Mouse (Mus musculus) urinary bladder, postnatal 25 days (tissue): ENCODE results near the gene Actr6.
"Not testable (repeated sequence)": the region's sequence is repeated elsewhere in the genome, so short reads cannot be mapped to it uniquely, and the experiment has no call there.

Source experiments
- DNase-seq: peaks from one replicate; pipeline ENCODE4 v3.0.0; 2022; ENCODE audit warnings: low spot score

Actr6 gene

DNA sequence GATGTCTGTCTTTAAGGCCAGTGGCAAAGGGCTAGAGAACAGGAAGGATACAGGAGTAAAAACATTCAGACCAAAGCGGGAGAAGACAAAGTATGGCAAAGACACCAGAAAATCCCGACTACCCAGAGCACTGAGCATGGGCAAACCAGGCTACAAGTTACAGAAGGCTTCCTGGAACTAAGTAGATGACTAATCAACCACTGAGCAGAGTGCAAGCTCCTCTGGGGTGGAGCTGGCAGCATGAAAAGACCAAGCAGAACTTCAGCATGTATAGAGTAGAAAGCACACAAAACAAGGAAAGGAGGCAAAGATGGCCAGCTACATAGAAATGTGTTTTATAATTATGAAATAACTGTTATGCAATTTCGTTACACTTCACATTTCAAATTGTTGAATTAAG, 51.6 kb downstream of the Actr6 start:
- DNase-seq = no peak

DNA sequence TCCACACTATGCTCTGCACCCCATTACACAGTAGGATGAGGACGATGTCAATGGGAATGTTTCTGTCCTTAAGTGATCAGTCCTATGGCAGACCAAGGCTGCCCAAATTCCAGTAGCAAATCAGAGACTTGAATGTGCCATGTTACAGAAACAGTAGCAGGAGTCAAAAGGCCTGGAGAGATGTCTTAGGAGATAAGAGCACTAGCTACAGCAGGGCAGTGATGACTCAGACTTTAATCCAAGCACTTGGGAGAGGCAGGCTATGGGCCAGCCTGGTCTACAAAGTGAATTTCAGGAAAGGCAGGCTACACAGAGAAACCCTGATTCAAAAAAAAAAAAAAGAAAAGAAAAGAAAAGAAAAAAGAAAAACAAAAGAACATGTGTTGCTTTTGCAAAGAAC, 52.6 kb downstream of the Actr6 start:
- DNase-seq = no peak

DNA sequence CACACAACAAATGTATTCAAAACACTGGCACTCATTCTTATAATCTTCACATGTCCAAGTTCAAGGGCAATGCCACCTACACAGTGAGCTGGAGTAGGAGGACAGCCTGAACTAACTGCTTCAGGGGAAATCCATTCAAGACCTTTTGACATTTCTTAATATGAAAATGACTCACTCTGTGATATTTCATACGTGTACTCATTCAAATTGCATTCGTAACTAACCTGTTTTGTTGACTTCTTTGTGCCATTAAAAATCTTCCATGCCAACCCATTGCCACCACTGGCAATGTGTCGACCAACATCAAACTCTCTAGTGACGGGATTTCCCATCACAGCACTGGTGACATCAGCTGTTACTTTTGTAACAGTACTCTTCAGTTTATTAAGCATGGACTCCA, 54.0 kb downstream of the Actr6 start:
- DNase-seq = no peak

DNA sequence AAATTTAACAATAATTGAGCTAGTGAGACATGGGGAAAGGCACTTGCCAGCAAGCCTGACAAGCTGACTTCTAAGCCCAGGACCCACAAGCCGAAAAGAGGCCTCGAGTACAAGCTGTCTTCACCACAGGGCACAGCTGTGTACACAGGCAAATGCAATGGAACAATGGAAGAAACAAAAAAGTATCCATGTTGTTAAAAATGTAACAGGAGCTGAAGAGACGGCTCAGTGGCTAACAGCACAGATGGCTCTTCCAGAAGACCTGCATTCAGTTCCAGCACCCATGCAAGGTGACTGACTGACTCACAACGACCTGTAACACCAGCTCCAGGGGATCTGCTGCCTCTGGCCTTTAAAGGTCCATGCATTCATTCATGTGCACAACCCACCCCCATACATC, 55.5 kb downstream of the Actr6 start:
- DNase-seq = no peak

DNA sequence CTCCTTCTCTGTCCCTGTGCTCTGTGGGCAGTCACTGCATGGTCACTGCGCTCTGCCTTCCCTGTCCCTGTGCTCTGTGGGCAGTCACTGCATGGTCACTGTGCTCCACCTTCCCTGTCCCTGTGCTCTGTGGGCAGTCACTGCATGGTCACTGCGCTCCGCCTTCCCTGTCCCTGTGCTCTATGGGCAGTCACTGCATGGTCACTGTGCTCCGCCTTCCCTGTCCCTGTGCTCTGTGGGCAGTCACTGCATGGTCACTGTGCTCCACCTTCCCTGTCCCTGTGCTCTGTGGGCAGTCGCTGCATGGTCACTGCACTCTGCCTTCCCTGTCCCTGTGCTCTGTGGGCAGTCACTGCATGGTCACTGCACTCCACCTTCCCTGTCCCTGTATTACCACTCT, 61.7 kb downstream of the Actr6 start:
- not testable (repeated sequence) for DNase-seq

DNA sequence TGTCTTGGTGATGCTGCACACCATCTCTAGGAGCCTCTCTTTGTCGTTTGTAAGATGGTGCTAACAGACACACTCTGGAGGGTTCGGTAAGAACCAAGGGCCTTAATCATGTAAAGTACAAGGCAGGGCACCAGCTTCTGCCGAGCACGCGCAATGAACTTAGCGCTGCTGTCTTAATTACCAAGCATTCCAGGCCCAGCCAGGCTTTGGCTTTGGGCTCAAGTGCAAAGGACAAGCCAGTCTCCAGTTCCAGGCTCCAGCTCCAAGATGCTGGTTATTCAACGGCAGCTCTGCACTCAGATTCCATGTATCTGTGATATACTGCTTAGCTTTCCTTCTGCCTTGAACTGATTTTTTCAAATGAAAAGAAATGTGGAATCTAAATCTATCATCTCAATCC, 64.5 kb downstream of the Actr6 start:
- DNase-seq = no peak

DNA sequence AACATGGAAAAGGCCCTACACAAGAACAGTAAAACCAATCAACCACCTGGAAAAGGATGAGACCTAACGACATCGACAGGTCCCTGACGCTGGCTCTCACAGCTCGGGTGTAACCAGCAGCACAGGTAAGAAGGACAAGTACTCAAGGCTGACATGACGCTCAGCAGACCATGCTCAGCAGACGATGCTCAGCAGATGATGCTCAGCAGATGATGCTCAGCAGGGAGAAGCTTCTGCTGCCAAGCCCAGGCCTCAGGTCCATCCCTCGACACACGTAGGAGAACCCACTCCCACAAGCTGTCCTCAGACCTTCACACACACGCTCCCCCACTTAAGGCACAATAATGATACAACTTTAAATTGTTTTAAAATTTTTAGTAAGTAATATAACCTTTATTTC, 66.4 kb downstream of the Actr6 start:
- DNase-seq = no peak

DNA sequence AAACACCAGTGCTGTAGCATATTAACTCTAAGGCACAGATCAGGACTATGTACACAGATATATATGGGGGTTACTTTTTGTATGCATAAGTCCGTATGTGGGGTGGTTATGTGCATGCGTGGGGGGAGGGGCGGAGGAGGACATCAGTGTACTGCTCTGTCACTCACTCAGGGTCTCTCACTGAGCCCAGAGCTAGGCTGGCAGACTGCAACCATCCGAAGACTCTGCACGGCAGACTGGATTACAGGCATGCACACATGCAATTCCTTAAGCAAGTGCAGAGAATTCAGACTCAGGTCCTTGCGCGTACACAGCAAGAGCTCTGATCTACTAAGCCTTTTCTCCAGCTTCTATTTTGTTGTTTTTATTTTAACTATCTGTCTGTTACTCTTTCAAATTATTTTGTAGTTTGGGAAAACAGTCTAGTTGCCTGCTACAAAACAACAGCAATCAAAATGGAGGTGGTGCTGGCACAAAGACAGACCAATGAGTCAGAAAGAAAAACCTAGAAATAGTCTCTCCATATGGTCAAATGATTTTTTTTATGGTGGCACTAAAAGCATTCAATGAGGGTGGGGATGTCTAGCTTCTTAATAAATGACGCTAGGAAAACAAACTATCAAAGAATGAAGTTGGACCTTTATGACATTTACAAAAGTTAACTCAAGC, 67.0 kb downstream of the Actr6 start:
- DNase-seq = no peak
